Comparison of ENCODE assay signal across 12 mouse cellular contexts in the genomic region with DNA sequence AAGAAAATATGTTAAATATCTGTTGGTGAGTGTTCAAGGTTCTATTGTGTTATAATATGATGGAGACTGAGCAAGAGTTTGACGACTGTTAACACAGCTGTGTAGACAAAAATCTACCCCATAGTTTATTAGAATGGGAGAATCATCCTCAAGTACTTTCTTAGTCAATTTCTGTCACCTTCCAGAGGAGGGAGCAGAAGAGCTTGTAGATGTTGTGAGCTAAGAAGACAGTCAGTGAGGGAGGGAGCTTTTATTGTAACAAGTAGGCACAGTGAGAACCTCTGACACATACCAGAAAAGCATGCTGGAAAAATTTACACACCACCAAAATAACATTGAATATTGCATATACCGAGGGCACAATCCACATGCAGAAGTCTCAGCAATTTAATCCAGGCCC.
DNase-seq lines count a peak whose midpoint lies in the region; ATAC-seq and TF ChIP-seq lines count a peak whose summit lies in the region.
"Had no signal": no experiment of that assay in that cellular context is flagged by ENCODE, and none has a peak within 500 bp of the region (broad histone marks: within the 10 kb centered on the region; RNA-seq: fewer than 3 reads in every experiment).

No protein-coding gene starts in this region.

- no peak overlapping the region for H3K4me3 ChIP-seq in heart, embryonic 12.5 days
- H3K4me3 ChIP-seq in lung, adult 2 months (replicated peaks; ENCODE audit: extremely low read depth, low read depth, low read length): no peak overlapping the region
- H3K4me3 ChIP-seq: embryonic facial prominence, embryonic 15.5 days; neural tube, embryonic 13.5 days had no signal

- no peak for ATAC-seq in heart, embryonic 12.5 days (ENCODE audit: insufficient number of reproducible peaks, low FRiP score)
- peak; percentile 79 for ATAC-seq in megakaryocyte-erythroid progenitor cell, adult 5-6 weeks (replicated peaks; ENCODE audit: low FRiP score, low TSS enrichment, poor library complexity, severe bottlenecking)

- no peaks in the 10 kb centered on the region for H3K4me1 ChIP-seq in heart, embryonic 12.5 days (replicated peaks)
- H3K4me1 ChIP-seq in lung, adult 2 months (ENCODE audit: control insufficient read depth, insufficient read depth, low read length): peaks cover 3% of the 10 kb centered on the region
- H3K4me1 ChIP-seq: embryonic facial prominence, embryonic 15.5 days; neural tube, embryonic 13.5 days had no signal

- H3K9me3 ChIP-seq in heart, embryonic 12.5 days (replicated peaks): no peaks in the 10 kb centered on the region
- H3K9me3 ChIP-seq: embryonic facial prominence, embryonic 15.5 days; G1E; neural tube, embryonic 13.5 days had no signal

- H3K9ac ChIP-seq in heart, embryonic 12.5 days: no peak overlapping the region
- H3K9ac ChIP-seq: embryonic facial prominence, embryonic 15.5 days; neural tube, embryonic 13.5 days had no signal

- no peaks in the 10 kb centered on the region for H3K36me3 ChIP-seq in heart, embryonic 12.5 days
- H3K36me3 ChIP-seq: embryonic facial prominence, embryonic 15.5 days; G1E; neural tube, embryonic 13.5 days had no signal

- TF ChIP-seq CTCF in lung, adult 2 months (IDR thresholded peaks at IDR 0.05; ENCODE audit: insufficient read depth, low read length): peak; percentile 41; the same call in 1 of the 2 replicates
- TF ChIP-seq CTCF in brain, embryonic 14.5 days (IDR thresholded peaks at IDR 0.05; ENCODE audit: borderline replicate concordance, extremely low read depth, insufficient read depth, insufficient read length): no peak

- peak; percentile 10 to 14 for DNase-seq in heart, postnatal 10 days
- DNase-seq in lung, adult 2 months: no peak
- no peak for DNase-seq in lung, postnatal 14 days
- DNase-seq in brain, embryonic 14.5 days (ENCODE audit: low read depth): peak; percentile 38
- DNase-seq in ovary, postnatal 10 days (ENCODE audit: low spot score): no peak
- no peak for DNase-seq in right cerebral cortex, postnatal 36 days (ENCODE audit: low spot score in 2 of 2)
- DNase-seq: layer of hippocampus, postnatal 36 days had no signal

- intact Hi-C loops in heart, postnatal 10 days (cut with DNase I): loop anchor here (5.0 kb wide), 2 partner anchors 460 to 655 kb away; partner anchors contain the start of gene Sema3c

- no peak overlapping the region for H3K27ac ChIP-seq in heart, embryonic 12.5 days (ENCODE audit: poor library complexity, severe bottlenecking)
- H3K27ac ChIP-seq: embryonic facial prominence, embryonic 15.5 days; neural tube, embryonic 13.5 days had no signal

- 49% methylated on average over 2 of the region's 2 CpGs for WGBS in heart, embryonic 12.5 days
- 20% methylated on average over 2 of the region's 2 CpGs for WGBS in lung, adult 2 months

- no peaks in the 10 kb centered on the region for H3K27me3 ChIP-seq in heart, embryonic 12.5 days (replicated peaks)
- H3K27me3 ChIP-seq: embryonic facial prominence, embryonic 15.5 days; neural tube, embryonic 13.5 days had no signal

- TF ChIP-seq POLR2A in lung, adult 2 months (IDR thresholded peaks at IDR 0.05; ENCODE audit: borderline replicate concordance, extremely low read depth, low read depth, low read length): no peak
- TF ChIP-seq POLR2A in brain, embryonic 14.5 days (IDR thresholded peaks at IDR 0.05; ENCODE audit: borderline replicate concordance, extremely low read depth, insufficient read depth, insufficient read length, poor library complexity, severe bottlenecking): no peak

- no peak overlapping the region for H3K4me2 ChIP-seq in heart, embryonic 12.5 days
- H3K4me2 ChIP-seq: embryonic facial prominence, embryonic 15.5 days; neural tube, embryonic 13.5 days had no signal

Comparison
In these comparisons a context has a peak if more than half of its experiments do, and no peak if none do; other contexts are left out.
1. DNase-seq: peak in heart, postnatal 10 days (2 of 2) and brain, embryonic 14.5 days (single experiment); none in lung, adult 2 months (single experiment), lung, postnatal 14 days (single experiment), ovary, postnatal 10 days (single experiment) and right cerebral cortex, postnatal 36 days (0 of 2).